Mouse (Mus musculus): Measurements from ENCODE around the gene Plk3.
"Not testable (repeated sequence)": the region's sequence is repeated elsewhere in the genome, so short reads cannot be mapped to it uniquely, and the experiment has no call there.

Plk3 gene

GRCm38 (mm10) chr4:117133817-117134600 lies at the start of gene Plk3:
Plk3 (minus strand) TSS chr4:117133963.
- DNase-seq: peak; percentile 98

- not testable (repeated sequence) for DNase-seq
Measured at GRCm38 (mm10) chr4:117182759-117183096, 49.0 kb upstream of the Plk3 start.

DNA sequence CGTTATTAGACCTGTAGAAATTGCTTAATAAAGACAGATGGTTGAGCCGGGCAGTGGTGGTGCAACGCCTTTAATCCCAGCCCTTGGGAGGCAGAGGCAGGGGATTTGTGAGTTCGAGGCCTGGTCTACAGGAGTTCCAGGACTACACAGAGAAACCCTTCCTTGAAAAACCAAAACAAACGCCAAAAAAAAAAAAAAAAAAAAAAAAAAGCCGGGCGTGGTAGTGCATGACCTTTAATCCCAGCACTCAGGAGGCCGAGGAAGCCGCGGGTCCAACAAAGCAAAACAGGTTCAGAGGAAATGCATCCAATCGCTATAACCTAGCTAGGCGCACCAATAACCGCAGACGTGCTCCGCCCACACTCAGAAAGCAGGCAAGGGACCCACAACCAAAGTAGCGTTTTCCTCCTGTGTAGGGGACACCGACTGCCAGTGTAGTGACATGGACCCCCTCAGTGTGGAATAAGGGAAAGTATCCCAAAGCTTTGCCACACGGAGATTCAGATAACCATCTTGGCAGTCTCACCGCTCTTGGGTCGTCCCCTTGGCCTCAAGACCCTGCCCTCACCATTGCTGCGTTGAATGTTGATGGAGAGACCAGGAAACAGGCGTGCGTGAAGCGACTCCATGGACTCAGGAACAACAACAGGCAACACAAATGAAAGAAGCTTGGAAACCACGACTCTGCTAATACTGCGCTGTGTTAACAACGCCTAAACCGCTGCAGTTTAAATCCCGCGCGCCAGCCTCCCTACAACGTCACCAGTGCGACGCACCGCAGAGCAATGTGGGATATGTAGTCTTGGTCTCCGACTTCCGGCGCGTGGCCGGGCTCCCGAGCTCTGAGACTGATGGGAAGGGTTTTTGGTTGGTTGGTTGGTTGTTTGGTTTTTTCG lies 48.3 kb upstream of the Plk3 start, which contains the start of gene Kif2c:
Gene Kif2c (minus strand): TSS at position 777 of the 896 bp plus-strand sequence.
- peak; percentile 94 for DNase-seq

GRCm38 (mm10) chr4:117169936-117170335 lies 36.2 kb upstream of the Plk3 start:
- DNase-seq: no peak

DNA sequence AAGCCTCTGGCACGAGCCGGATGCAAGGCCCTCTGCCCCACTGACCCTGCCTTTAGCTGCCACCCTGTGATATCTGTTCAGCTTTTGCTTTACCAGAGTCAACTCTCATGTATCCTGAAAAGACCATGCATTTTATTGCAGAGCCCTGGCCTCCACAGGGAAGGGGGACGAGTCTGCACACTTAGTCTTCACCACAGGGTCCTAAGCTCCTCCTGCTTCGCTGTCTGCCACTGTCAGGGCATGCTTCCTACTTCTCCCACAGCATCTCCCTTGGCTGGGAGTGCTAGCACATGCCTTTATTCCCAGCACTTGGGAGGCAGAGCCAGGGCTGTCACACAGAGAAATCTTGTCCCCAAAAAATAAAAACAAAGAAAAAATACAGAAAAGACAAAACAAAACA lies 27.4 kb upstream of the Plk3 start:
- DNase-seq: no peak

GRCm38 (mm10) chr4:117159666-117160065 lies 25.9 kb upstream of the Plk3 start:
- DNase-seq: no peak

- DNase-seq: no peak
Measured at GRCm38 (mm10) chr4:117156372-117156771, 22.6 kb upstream of the Plk3 start.

DNA sequence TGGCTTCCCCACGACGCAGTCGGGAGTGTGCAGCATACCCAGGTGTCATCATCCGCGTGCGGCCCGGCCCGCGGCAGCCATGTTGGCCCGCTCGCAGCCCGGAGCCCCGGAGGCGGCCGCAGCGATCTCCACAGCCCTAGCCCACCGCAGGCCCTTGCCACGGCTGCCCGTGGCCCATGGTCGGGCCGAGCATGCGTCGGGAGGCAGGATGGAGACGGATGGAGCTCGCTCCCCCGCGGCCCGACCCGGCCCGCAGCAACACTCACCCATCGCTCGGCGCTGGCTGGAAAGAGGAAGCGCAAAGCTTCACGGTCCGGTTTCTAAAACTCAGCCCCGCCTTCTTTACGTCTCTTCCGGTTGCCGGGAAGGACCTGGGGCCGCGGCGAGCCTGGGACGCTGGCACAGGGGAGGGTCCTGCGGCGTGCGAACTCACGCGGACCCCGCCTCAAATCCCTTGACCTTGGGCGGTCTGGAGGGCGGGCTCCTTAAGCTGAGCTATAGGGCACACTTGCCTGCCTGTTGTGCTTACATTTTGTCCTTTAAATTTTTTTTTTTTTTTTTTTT lies 22.1 kb upstream of the Plk3 start, which contains the start of gene Rps8:
Gene Rps8 (minus strand): TSS at position 452 of the 564 bp plus-strand sequence.
- DNase-seq: peak; percentile 93

DNA sequence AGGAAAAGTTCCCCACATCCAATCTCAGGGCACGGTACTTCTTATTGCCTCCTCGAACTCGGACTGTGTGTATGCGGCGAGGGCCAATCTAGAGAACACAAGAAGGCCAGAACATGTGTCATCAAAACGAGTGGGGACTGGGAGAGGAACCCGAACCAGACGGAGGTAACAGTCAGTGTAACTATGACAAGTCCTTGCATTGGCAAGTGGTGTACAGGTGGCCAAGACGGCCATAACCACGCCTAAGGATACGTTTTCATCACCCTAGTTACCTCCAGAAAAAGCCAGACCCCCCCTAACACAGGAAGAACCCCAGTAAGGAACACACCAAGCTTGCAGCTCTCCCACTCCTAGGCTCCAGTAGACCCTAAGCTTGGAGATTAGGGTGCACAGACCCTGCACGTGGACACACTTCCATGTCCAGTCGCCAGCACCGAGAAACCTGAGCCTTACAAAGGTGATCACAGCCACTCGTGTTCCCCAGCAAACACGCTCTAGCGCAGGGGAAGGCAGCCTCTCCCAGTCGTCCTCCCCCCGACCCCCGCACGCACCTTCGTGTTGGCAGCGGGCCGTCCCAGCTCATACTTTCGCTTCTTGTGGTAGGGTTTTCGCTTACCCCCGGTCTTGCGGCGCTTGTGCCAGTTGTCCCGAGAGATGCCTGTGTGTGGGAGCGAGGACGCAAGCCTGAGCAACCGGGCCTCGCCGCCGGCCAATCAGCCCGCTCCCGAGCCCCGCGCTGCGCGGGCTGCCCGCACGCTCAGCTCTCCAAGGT lies 21.4 kb upstream of the Plk3 start:
- no peak for DNase-seq

DNA sequence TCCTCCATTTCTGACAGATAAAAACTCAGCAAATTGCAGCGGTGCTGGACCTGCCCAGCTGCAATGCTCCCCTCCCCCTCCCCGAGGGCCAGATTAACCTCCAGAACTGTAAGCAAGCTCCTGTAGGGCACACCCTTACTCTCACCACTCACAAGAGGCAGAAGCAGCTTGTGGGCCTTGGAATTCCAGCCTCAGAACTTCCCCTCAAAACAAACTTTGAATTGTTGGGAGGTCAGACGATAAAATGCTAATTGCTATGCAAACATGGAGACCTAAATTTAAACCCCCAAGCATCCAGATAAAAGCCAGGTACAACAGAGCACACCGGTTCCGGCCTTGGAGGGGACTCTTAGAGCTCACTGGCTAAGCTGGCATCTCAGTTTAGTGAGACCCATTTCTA lies 19.0 kb upstream of the Plk3 start:
- DNase-seq: no peak

DNA sequence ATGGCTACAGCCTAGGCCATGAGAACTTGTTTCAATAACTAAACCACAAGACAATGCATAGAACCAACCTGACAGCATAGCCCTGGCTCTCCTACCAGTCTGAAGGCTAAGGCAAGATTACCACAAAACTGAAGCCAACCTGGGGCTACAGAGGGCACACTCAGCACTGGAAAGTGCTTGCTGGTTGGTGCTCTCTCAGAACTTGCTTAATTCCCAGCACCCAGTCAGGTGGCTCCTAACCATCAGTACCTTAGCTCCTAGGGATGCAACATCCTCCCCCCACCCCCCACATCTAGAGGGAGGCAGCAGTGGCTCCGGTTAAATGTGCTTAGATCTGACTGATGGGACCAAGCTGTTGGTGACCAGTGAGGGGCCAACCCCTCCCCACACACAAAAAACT lies 17.7 kb upstream of the Plk3 start:
- no peak for DNase-seq

DNA sequence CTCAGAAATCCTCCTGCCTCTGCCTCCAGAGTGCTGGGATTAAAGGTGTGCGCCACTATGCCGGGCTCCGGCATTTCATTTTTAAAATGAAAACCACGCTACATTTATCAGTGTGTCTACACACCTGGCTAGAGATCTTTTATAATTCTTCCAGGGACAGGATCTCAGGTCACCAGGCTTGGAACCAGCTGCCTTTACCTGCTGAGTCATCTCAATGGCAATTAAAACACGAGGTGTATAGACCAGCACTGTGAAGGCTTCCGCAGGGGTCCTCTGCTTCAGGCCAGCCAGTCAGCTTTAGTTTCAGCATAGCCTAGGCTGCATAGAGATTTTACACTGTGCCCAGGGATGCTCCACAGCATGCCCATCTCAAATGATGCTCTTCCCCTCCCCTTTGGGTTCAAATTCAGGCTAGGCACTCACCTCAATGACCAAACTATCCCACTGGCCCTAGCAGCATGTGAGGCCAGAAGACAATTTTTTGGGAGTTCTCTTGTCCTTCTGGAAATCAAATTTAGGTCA lies 16.5 kb upstream of the Plk3 start:
- DNase-seq: no peak

DNA sequence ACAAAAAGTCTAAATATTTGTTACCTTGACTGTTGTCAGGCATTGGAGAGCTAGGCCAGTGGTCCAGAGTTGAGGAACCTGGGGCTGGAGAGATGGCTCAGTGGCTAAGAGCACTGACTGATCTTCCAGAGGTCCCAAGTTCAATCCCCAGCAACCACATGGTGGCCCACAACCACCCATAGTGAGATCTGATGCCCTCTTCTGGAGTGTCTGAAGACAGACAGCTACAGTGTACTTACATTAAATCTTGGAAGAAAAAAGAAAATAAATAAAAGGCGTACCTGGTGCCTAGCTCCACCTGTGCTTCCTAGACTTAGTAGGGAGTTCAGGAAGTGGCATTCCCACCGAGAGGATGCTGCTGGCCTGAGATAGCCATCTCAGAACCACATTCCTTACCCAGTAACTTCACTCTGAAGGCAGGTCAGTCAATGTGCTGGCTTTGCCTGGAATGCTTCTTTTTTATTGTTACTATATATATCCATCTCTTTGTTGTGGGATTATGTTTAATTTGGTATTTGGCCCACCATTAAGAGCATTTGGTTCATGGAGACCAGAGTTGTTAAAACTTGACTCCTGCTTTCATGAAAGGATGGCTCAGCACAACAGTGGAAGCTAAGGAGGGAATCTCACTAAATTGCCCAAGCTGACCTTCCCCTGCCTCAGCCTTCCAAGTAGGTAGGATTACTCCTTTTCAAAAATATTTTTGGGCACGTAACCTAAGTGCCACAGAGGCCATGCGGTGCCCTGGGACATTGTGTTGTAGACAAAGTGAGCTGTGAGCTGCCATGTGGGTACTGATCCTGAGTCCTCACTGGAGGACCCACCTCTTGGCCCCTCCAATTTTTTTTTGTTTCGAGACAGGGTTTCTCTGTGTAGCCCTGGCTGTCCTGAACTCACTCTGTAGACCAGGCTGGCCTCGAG lies 15.8 kb upstream of the Plk3 start:
- no peak for DNase-seq

DNA sequence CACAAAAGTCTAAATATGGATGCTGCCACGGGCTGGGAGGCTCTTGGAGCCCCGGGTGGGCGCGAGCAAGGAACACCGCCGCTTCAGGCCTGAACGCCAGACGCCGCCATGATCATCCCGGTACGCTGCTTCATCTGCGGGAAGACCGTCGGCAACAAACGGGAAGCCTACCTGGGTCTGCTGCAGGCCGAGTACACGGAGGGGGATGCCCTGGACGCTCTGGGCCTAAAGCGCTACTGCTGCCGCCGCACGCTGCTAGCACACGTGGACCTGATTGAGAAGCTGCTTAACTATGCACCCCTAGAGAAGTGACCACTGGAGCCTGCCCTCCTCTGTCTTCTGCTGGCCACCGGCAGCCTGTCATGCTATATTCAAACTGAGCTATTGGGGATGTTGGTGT lies 15.1 kb upstream of the Plk3 start:
- DNase-seq: no peak

GRCm38 (mm10) chr4:117148047-117148713 lies 14.4 kb upstream of the Plk3 start:
- no peak for DNase-seq

GRCm38 (mm10) chr4:117146176-117146575 lies 12.4 kb upstream of the Plk3 start:
- DNase-seq: peak; percentile 92

GRCm38 (mm10) chr4:117145248-117145647 lies 11.5 kb upstream of the Plk3 start:
- no peak for DNase-seq

- no peak for DNase-seq
Measured at GRCm38 (mm10) chr4:117143023-117143422, 9.3 kb upstream of the Plk3 start.

DNA sequence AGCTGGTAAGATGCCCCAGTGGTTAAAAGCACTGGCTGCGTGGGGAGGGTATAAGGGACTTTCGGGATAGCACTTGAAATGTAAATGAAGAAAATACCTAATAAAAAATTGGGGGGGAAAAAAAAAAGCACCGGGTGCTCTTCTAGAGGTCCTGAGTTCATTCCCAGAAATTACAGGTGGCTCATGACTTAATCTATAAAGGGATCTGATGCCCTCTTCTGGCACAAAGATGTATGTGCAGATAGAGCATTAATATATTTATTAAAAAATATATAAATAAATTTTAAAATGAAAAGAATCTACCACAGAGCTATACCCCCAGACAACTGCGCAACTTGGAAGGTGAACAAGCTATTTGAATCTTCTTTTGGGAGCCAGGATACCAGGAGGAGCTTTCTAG lies 6.8 kb upstream of the Plk3 start:
- DNase-seq: no peak

GRCm38 (mm10) chr4:117139217-117139612 lies 5.5 kb upstream of the Plk3 start:
- DNase-seq: peak; percentile 56

All from kidney, postnatal 10 days (tissue).